Mouse (Mus musculus) liver, embryonic 14.5 days (tissue): ENCODE results near the gene Runx2. TPM values are rescaled to one million over a fixed set of nuclear protein-coding genes. Genes with fewer than 3 reads are reported as not detected.

Experiments
- ATAC-seq: fragments of 200-750 bp; cut with Nextera tagmentation; 2 replicates; pipeline ENCODE4 v1.8.0; 2017; ENCODE audit warnings: moderate number of reproducible peaks, mild to moderate bottlenecking, moderate library complexity; ENCODE audit not compliant: insufficient read depth
- DNase-seq, 3 experiments: peaks; one replicate each; pipeline ENCODE4 v3.0.0-alpha.2; 2012 to 2013; ENCODE audit warnings: low read depth in 3 of 3, low spot score in 3 of 3
- H3K27ac ChIP-seq: fragments of 300-500 bp; sonication (generic); 2 replicates; pipeline ENCODE4 v1.5.1; 2014; ENCODE audit warnings: moderate library complexity, mild to moderate bottlenecking, control low read depth, inconsistent platforms
- H3K27me3 ChIP-seq: fragments of 300-500 bp; sonication (generic); 2 replicates; pipeline ENCODE4 v1.6.1; 2014; ENCODE audit warnings: mild to moderate bottlenecking, low read length, moderate library complexity; ENCODE audit not compliant: control insufficient read depth, insufficient read depth
- H3K36me3 ChIP-seq: fragments of 300-500 bp; sonication (generic); replicated peaks from 2 replicates; pipeline ENCODE4 v1.6.1; 2014; ENCODE audit warnings: low read depth; ENCODE audit not compliant: control insufficient read depth, insufficient read depth
- H3K4me1 ChIP-seq, 2 experiments: fragments of 200-500 bp in 1 of 2; fragments of 300-500 bp in 1 of 2; sonication (generic) in 1 of 2; replicated peaks; 2 replicates each; pipeline ENCODE4 v1.6.1; 2012 to 2014; ENCODE audit warnings: antibody characterized with exemption in 1 of 2, inconsistent platforms in 1 of 2, low read length in 1 of 2; ENCODE audit not compliant: control insufficient read depth in 2 of 2, insufficient read depth in 2 of 2
- H3K4me2 ChIP-seq: fragments of 300-500 bp; sonication (generic); 2 replicates; pipeline ENCODE4 v1.6.1; 2014; ENCODE audit warnings: low read depth, mild to moderate bottlenecking, control low read depth, moderate library complexity
- H3K4me3 ChIP-seq, 2 experiments: fragments of 200-500 bp in 1 of 2; fragments of 300-500 bp in 1 of 2; sonication (generic) in 1 of 2; 2 replicates each; pipeline ENCODE4 v1.5.1; 2012 to 2014; ENCODE audit warnings: low read depth in 2 of 2, low read length in 2 of 2, mild to moderate bottlenecking in 2 of 2, control low read depth in 1 of 2, inconsistent platforms in 1 of 2, moderate library complexity in 1 of 2; ENCODE audit not compliant: insufficient read depth in 1 of 2
- H3K9ac ChIP-seq: fragments of 300-500 bp; sonication (generic); replicated peaks from 2 replicates; pipeline ENCODE4 v1.6.1; 2014; ENCODE audit warnings: mild to moderate bottlenecking, control low read depth, moderate library complexity
- H3K9me3 ChIP-seq: fragments of 300-500 bp; sonication (generic); 2 replicates; pipeline ENCODE4 v1.6.1; 2016; ENCODE audit warnings: low read length, mixed read lengths; ENCODE audit not compliant: control insufficient read depth
- CTCF ChIP-seq: IDR thresholded peaks from 2 replicates; pipeline ENCODE4 v1.5.1; 2016; ENCODE audit warnings: antibody characterized with exemption, low read depth, control low read depth
- EP300 ChIP-seq: IDR thresholded peaks from 2 replicates; pipeline ENCODE4 v1.6.1; 2016; ENCODE audit warnings: antibody characterized with exemption, low read depth
- WGBS: fragments of 180-500 bp; shearing (Covaris S2); extraction: QIAGEN DNeasy Blood & Tissue Kit; methylation state at CpG from one replicate; pipeline ENCODE4 v1.1.7; 2014; ENCODE audit not compliant: insufficient replicate concordance; 5-methylcytosine and 5-hydroxymethylcytosine counted together
- polyA plus RNA-seq, 2 experiments: library from polyadenylated mRNA; depleted of rRNA in 1 of 2; stranded (reverse) in 1 of 2; unstranded in 1 of 2; fragments of >200 nt; fragmentation: Nextera tagmentation in 1 of 2; extraction: Ambion mirVana in 1 of 2; gene quantifications; 2 replicates each; pipeline versions ENCODE4 v1.2.1 to v1.2.3; 2012 to 2014

Runx2 gene
- polyA plus RNA-seq, 2 experiments = 0.58 to 0.65 TPM

DNA sequence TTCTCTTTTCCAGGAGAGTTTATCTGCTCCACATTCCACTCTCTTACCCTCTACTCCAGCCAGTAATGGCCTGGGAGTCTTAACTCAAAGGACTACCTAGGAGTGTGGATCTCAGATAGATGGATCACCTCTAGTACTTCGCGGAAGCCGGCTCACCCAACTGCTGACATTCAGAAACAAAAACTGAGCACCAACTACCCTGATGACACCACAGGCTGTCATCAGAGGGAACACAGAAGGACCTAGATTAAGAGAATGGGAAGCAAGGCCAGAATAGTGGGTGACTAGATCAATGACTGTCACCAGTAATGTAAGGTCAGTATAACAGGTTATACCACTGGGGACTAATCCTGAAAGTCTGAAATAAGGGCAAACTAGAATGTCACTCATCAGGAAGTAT lies 106.6 kb downstream of the Runx2 start:
- no peak for DNase-seq
- 82% methylated on average over 3 of the region's 3 CpGs for WGBS
- Histone ChIP-seq H3K9me3 (no peaks in the 10 kb centered on the region), H3K4me3 (no peak overlapping the region), H3K36me3 (no peaks in the 10 kb centered on the region), H3K4me2 (no peak overlapping the region), H3K4me1 (peaks cover 0 to 7% of the 10 kb centered on the region in 2 experiments; a peak in 2 of 4 replicates), H3K27ac (no peak overlapping the region), H3K9ac (no peak overlapping the region), H3K27me3 (no peaks in the 10 kb centered on the region)
- no peak for ATAC-seq
- TF ChIP-seq EP300 (no peak), CTCF (no peak)

DNA sequence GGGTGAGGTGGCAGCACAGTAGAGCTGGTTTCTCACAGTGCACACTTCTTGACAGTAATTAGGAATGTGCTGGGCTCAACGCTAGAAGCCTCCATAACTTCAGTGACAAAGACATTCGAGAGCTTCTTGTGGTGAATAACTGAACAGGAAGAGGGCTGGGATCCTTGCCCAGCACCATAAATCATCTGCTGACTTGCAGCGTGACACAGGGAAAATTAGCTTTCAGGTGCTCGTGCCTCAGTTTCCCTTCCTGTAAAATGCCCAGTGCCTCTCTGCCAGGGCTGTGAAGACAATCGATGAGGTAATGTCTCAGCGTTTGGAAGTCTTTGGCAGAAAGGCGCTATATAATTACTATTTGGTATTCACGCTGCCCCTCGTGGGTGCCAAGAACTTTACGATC lies 108.1 kb downstream of the Runx2 start:
- ATAC-seq (no peak), DNase-seq (no peak)
- no peak for TF ChIP-seq CTCF
- TF ChIP-seq EP300 = no peak
- Histone ChIP-seq H3K9me3 (no peaks in the 10 kb centered on the region), H3K27ac (no peak overlapping the region), H3K9ac (no peak overlapping the region), H3K36me3 (no peaks in the 10 kb centered on the region), H3K4me1 (peaks cover 0 to 7% of the 10 kb centered on the region in 2 experiments; a peak in 2 of 4 replicates), H3K27me3 (no peaks in the 10 kb centered on the region), H3K4me2 (no peak overlapping the region), H3K4me3 (no peak overlapping the region)
- WGBS = 57% methylated on average over 10 of the region's 10 CpGs

DNA sequence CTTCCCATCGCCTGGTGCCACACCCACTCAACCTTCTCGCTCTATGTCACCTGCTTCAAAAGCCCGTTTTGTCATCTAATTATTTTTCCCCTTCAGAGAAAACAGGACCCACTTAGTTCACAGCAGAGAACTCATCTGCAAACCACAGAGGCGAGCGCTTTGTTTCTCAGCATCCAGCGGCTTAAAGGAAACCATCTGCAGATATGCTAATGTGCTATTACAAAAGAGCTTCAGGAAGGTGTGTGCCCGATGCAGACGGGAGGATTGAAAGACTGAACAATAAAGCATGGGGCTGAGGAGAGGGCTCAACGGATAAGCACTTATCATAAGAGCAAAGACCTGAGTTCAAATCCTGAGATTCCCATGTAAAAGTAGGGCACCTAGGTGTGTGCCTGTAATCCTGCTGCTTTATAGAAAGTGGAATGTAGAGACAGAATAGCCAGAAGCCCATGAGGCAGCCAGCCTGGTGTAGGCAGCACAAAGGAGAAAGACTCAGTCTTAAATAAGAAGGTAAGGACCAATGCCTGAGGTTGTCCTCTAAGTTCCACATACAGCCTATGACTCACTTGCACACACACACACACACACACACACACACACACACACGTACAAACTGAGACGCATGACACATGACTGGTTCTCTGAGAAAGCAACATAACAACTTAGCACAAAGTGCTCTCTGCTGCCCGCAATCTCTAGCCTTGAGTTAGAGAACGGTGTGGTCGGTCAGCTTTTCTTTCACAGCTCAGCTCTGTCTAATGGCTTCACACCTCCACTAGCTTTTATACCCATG lies 111.9 kb downstream of the Runx2 start:
- Histone ChIP-seq H3K4me3 (no peak overlapping the region), H3K36me3 (no peaks in the 10 kb centered on the region), H3K4me1 (peaks cover 0 to 3% of the 10 kb centered on the region in 2 experiments; a peak in 2 of 4 replicates), H3K4me2 (no peak overlapping the region), H3K27me3 (no peaks in the 10 kb centered on the region), H3K27ac (no peak overlapping the region), H3K9me3 (no peaks in the 10 kb centered on the region), H3K9ac (no peak overlapping the region)
- ATAC-seq (no peak), DNase-seq (no peak)
- TF ChIP-seq CTCF (no peak), EP300 (no peak)
- WGBS = 43% methylated on average over 14 of the region's 14 CpGs

GRCm38 (mm10) chr17:44701531-44701930 lies 113.1 kb downstream of the Runx2 start:
- Histone ChIP-seq H3K4me1 (peaks cover 0 to 3% of the 10 kb centered on the region in 2 experiments; a peak in 2 of 4 replicates), H3K9me3 (no peaks in the 10 kb centered on the region), H3K27ac (no peak overlapping the region), H3K4me2 (no peak overlapping the region), H3K36me3 (no peaks in the 10 kb centered on the region), H3K9ac (no peak overlapping the region), H3K27me3 (no peaks in the 10 kb centered on the region), H3K4me3 (no peak overlapping the region)
- DNase-seq (no peak), ATAC-seq (no peak)
- WGBS = 64% methylated on average over 4 of the region's 4 CpGs
- TF ChIP-seq CTCF = no peak

DNA sequence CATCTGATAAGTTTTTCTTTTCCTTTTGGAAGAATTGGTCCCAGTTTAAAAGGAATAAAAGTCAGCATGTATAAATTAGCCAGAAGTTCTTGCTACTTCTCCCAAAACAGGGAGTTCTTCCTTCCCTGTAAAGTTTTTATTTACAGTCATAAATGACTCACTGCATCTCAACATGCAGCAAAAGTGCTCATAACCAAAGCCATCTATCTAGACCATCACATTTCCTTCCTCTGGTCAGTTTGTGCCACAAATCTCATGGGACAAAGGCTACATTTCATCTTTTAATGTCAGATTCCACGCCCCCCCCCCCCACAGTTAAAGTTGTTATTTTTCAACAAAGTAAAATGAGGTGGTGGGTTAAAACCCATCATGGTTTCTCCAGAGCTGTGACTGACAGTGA lies 114.3 kb downstream of the Runx2 start:
- Histone ChIP-seq H3K36me3 (no peaks in the 10 kb centered on the region), H3K9ac (no peak overlapping the region), H3K27ac (no peak overlapping the region), H3K27me3 (no peaks in the 10 kb centered on the region), H3K4me3 (no peak overlapping the region), H3K4me1 (no peaks in the 10 kb centered on the region), H3K9me3 (no peaks in the 10 kb centered on the region), H3K4me2 (no peak overlapping the region)
- TF ChIP-seq CTCF = no peak
- TF ChIP-seq EP300 = no peak
- 40% methylated on average over 1 of the region's 1 CpGs for WGBS
- no peak for DNase-seq
- ATAC-seq = no peak
